Mouse (Mus musculus): ENCODE measurements around the gene Prkar1b. TPM values are rescaled to one million over a fixed set of nuclear protein-coding genes. Genes with fewer than 3 reads are reported as not detected.
A peak's percentile ranks its signal among the peaks of the same experiment; 100 is the strongest.

Gene Prkar1b
- polyA plus RNA-seq, 1 experiment = 1.0 TPM

- Histone ChIP-seq H3K4me1 (ENCODE audit: control insufficient read depth, insufficient read depth, insufficient read length, low read length) (no peaks in the 10 kb centered on the region), H3K27ac (replicated peaks; ENCODE audit: low read depth, low read length) (no peak overlapping the region), H3K4me3 (ENCODE audit: insufficient read depth, low read depth, low read length) (no peak overlapping the region)
These were observed 15.3 kb downstream of the Prkar1b start for GRCm38 (mm10) chr5:139134501-139134900.

GRCm38 (mm10) chr5:139130351-139130750 lies 19.4 kb downstream of the Prkar1b start:
- no peak overlapping the region for H3K27ac ChIP-seq (replicated peaks; ENCODE audit: low read depth, low read length)
- no peak overlapping the region for H3K4me3 ChIP-seq (ENCODE audit: insufficient read depth, low read depth, low read length)

GRCm38 (mm10) chr5:139129572-139130151 lies 20.1 kb downstream of the Prkar1b start:
- Histone ChIP-seq H3K4me3 (ENCODE audit: insufficient read depth, low read depth, low read length) (peak overlapping the region; percentile 45), H3K27ac (replicated peaks; ENCODE audit: low read depth, low read length) (no peak overlapping the region), H3K4me1 (ENCODE audit: control insufficient read depth, insufficient read depth, insufficient read length, low read length) (no peaks in the 10 kb centered on the region)

More at GRCm38 (mm10) chr5:139130351-139130750, 19.4 kb downstream of the Prkar1b start:
- no peaks in the 10 kb centered on the region for H3K4me1 ChIP-seq (ENCODE audit: control insufficient read depth, insufficient read depth, insufficient read length, low read length)

GRCm38 (mm10) chr5:139129078-139129477 lies 20.7 kb downstream of the Prkar1b start:
- no peak overlapping the region for H3K27ac ChIP-seq (replicated peaks; ENCODE audit: low read depth, low read length)
- no peaks in the 10 kb centered on the region for H3K4me1 ChIP-seq (ENCODE audit: control insufficient read depth, insufficient read depth, insufficient read length, low read length)
- H3K4me3 ChIP-seq (ENCODE audit: insufficient read depth, low read depth, low read length) = peak overlapping the region; percentile 43

GRCm38 (mm10) chr5:139128476-139129065 lies 21.2 kb downstream of the Prkar1b start:
- no peaks in the 10 kb centered on the region for H3K4me1 ChIP-seq (ENCODE audit: control insufficient read depth, insufficient read depth, insufficient read length, low read length)
- peak overlapping the region; percentile 43 for H3K4me3 ChIP-seq (ENCODE audit: insufficient read depth, low read depth, low read length)
- H3K27ac ChIP-seq (replicated peaks; ENCODE audit: low read depth, low read length) = no peak overlapping the region

- H3K4me1 ChIP-seq (ENCODE audit: control insufficient read depth, insufficient read depth, insufficient read length, low read length) = no peaks in the 10 kb centered on the region
- H3K4me3 ChIP-seq (ENCODE audit: insufficient read depth, low read depth, low read length) = no peak overlapping the region
- H3K27ac ChIP-seq (replicated peaks; ENCODE audit: low read depth, low read length) = no peak overlapping the region
These were observed 24.1 kb downstream of the Prkar1b start for GRCm38 (mm10) chr5:139125717-139126116.

- peak overlapping the region; percentile 59 for H3K27ac ChIP-seq (replicated peaks; ENCODE audit: low read depth, low read length)
- H3K4me3 ChIP-seq (ENCODE audit: insufficient read depth, low read depth, low read length) = no peak overlapping the region
- peaks cover 5% of the 10 kb centered on the region; the same call in 1 of the 2 replicates for H3K4me1 ChIP-seq (ENCODE audit: control insufficient read depth, insufficient read depth, insufficient read length, low read length)
These were observed 30.9 kb downstream of the Prkar1b start for GRCm38 (mm10) chr5:139118961-139119276.

GRCm38 (mm10) chr5:139118139-139118960 lies 31.5 kb downstream of the Prkar1b start:
- peaks cover 5% of the 10 kb centered on the region; the same call in 1 of the 2 replicates for H3K4me1 ChIP-seq (ENCODE audit: control insufficient read depth, insufficient read depth, insufficient read length, low read length)
- no peak overlapping the region for H3K4me3 ChIP-seq (ENCODE audit: insufficient read depth, low read depth, low read length)
- H3K27ac ChIP-seq (replicated peaks; ENCODE audit: low read depth, low read length) = peak overlapping the region; percentile 59

- no peak overlapping the region for H3K4me3 ChIP-seq (ENCODE audit: insufficient read depth, low read depth, low read length)
These were observed 34.3 kb downstream of the Prkar1b start for GRCm38 (mm10) chr5:139115507-139115906.

GRCm38 (mm10) chr5:139114876-139115275 lies 34.9 kb downstream of the Prkar1b start:
- no peak overlapping the region for H3K4me3 ChIP-seq (ENCODE audit: insufficient read depth, low read depth, low read length)
- peaks cover 5% of the 10 kb centered on the region; the same call in 1 of the 2 replicates for H3K4me1 ChIP-seq (ENCODE audit: control insufficient read depth, insufficient read depth, insufficient read length, low read length)
- no peak overlapping the region for H3K27ac ChIP-seq (replicated peaks; ENCODE audit: low read depth, low read length)

More at GRCm38 (mm10) chr5:139115507-139115906, 34.3 kb downstream of the Prkar1b start:
- no peak overlapping the region for H3K27ac ChIP-seq (replicated peaks; ENCODE audit: low read depth, low read length)
- peaks cover 5% of the 10 kb centered on the region; the same call in 1 of the 2 replicates for H3K4me1 ChIP-seq (ENCODE audit: control insufficient read depth, insufficient read depth, insufficient read length, low read length)

GRCm38 (mm10) chr5:139112418-139112817 lies 37.4 kb downstream of the Prkar1b start:
- no peaks in the 10 kb centered on the region for H3K4me1 ChIP-seq (ENCODE audit: control insufficient read depth, insufficient read depth, insufficient read length, low read length)

GRCm38 (mm10) chr5:139111991-139112390 lies 37.8 kb downstream of the Prkar1b start:
- H3K4me3 ChIP-seq (ENCODE audit: insufficient read depth, low read depth, low read length) = no peak overlapping the region
- H3K27ac ChIP-seq (replicated peaks; ENCODE audit: low read depth, low read length) = no peak overlapping the region
- no peaks in the 10 kb centered on the region for H3K4me1 ChIP-seq (ENCODE audit: control insufficient read depth, insufficient read depth, insufficient read length, low read length)

More at GRCm38 (mm10) chr5:139112418-139112817, 37.4 kb downstream of the Prkar1b start:
- Histone ChIP-seq H3K27ac (replicated peaks; ENCODE audit: low read depth, low read length) (no peak overlapping the region), H3K4me3 (ENCODE audit: insufficient read depth, low read depth, low read length) (no peak overlapping the region)

GRCm38 (mm10) chr5:139110140-139110855 lies 39.5 kb downstream of the Prkar1b start:
- no peaks in the 10 kb centered on the region for H3K4me1 ChIP-seq (ENCODE audit: control insufficient read depth, insufficient read depth, insufficient read length, low read length)
- no peak overlapping the region for H3K4me3 ChIP-seq (ENCODE audit: insufficient read depth, low read depth, low read length)
- no peak overlapping the region for H3K27ac ChIP-seq (replicated peaks; ENCODE audit: low read depth, low read length)

GRCm38 (mm10) chr5:139107815-139108214 lies 42.0 kb downstream of the Prkar1b start:
- Histone ChIP-seq H3K27ac (replicated peaks; ENCODE audit: low read depth, low read length) (no peak overlapping the region), H3K4me3 (ENCODE audit: insufficient read depth, low read depth, low read length) (no peak overlapping the region), H3K4me1 (ENCODE audit: control insufficient read depth, insufficient read depth, insufficient read length, low read length) (no peaks in the 10 kb centered on the region)

GRCm38 (mm10) chr5:139101783-139102182 lies 48.0 kb downstream of the Prkar1b start:
- Histone ChIP-seq H3K27ac (replicated peaks; ENCODE audit: low read depth, low read length) (no peak overlapping the region), H3K4me1 (ENCODE audit: control insufficient read depth, insufficient read depth, insufficient read length, low read length) (0 out of 2 replicates have a peak, but pooled peaks cover 4% of the 10 kb centered on the region), H3K4me3 (ENCODE audit: insufficient read depth, low read depth, low read length) (no peak overlapping the region)

Data from brown adipose tissue, adult 24 weeks (tissue).